Mouse (Mus musculus): ENCODE measurements around the gene Kdm5b. TPM values are rescaled to one million over a fixed set of nuclear protein-coding genes. Genes with fewer than 3 reads are reported as not detected.

Gene Kdm5b
- polyA plus RNA-seq, 1 experiment from 2014 or later: 46.4 TPM

GRCm38 (mm10) chr1:134597339-134598054 is 37.5 kb downstream of the Kdm5b start:
- no peak overlapping the region for H3K4me3 ChIP-seq (ENCODE audit: low read length)
- ATAC-seq (ENCODE audit: low read depth): no peak
- H3K4me2 ChIP-seq (ENCODE audit: low read depth, low read length): no peak overlapping the region
- no peaks in the 10 kb centered on the region for H3K27me3 ChIP-seq (ENCODE audit: control insufficient read depth, insufficient read depth, low read depth, low read length)
- H3K4me1 ChIP-seq (replicated peaks; ENCODE audit: control insufficient read depth, insufficient read depth, low read length): no peaks in the 10 kb centered on the region
- no peak overlapping the region for H3K9ac ChIP-seq (ENCODE audit: low read length)
- H3K27ac ChIP-seq (ENCODE audit: low read length): no peak overlapping the region
- 74% methylated on average over 9 of the region's 9 CpGs for WGBS
- H3K9me3 ChIP-seq (ENCODE audit: control insufficient read depth, low read length): no peaks in the 10 kb centered on the region
- peaks cover 56% of the 10 kb centered on the region for H3K36me3 ChIP-seq (ENCODE audit: control insufficient read depth, insufficient read depth, low read length)

GRCm38 (mm10) chr1:134604086-134604485 is 44.1 kb downstream of the Kdm5b start:
- no peak overlapping the region for H3K9ac ChIP-seq (ENCODE audit: low read length)
- no peak overlapping the region for H3K4me2 ChIP-seq (ENCODE audit: low read depth, low read length)
- no peaks in the 10 kb centered on the region for H3K4me1 ChIP-seq (replicated peaks; ENCODE audit: control insufficient read depth, insufficient read depth, low read length)
- no peak overlapping the region for H3K4me3 ChIP-seq (ENCODE audit: low read length)
- 91% methylated on average over 2 of the region's 2 CpGs for WGBS
- no peaks in the 10 kb centered on the region for H3K9me3 ChIP-seq (ENCODE audit: control insufficient read depth, low read length)
- H3K36me3 ChIP-seq (ENCODE audit: control insufficient read depth, insufficient read depth, low read length): peaks cover 48% of the 10 kb centered on the region
- ATAC-seq (ENCODE audit: low read depth): no peak
- H3K27ac ChIP-seq (ENCODE audit: low read length): no peak overlapping the region
- no peaks in the 10 kb centered on the region for H3K27me3 ChIP-seq (ENCODE audit: control insufficient read depth, insufficient read depth, low read depth, low read length)

GRCm38 (mm10) chr1:134605670-134606069 is 45.7 kb downstream of the Kdm5b start:
- Histone ChIP-seq H3K4me1 (replicated peaks; ENCODE audit: control insufficient read depth, insufficient read depth, low read length) (no peaks in the 10 kb centered on the region), H3K9me3 (ENCODE audit: control insufficient read depth, low read length) (no peaks in the 10 kb centered on the region), H3K4me3 (ENCODE audit: low read length) (no peak overlapping the region), H3K4me2 (ENCODE audit: low read depth, low read length) (no peak overlapping the region), H3K9ac (ENCODE audit: low read length) (no peak overlapping the region), H3K36me3 (ENCODE audit: control insufficient read depth, insufficient read depth, low read length) (peaks cover 46% of the 10 kb centered on the region), H3K27me3 (ENCODE audit: control insufficient read depth, insufficient read depth, low read depth, low read length) (no peaks in the 10 kb centered on the region), H3K27ac (ENCODE audit: low read length) (no peak overlapping the region)
- ATAC-seq (ENCODE audit: low read depth): peak; percentile 49; the same call in 1 of the 2 replicates
- 55% methylated on average over 8 of the region's 8 CpGs for WGBS

- H3K4me3 ChIP-seq (ENCODE audit: low read length): no peak overlapping the region
- H3K9ac ChIP-seq (ENCODE audit: low read length): no peak overlapping the region
- no peaks in the 10 kb centered on the region for H3K9me3 ChIP-seq (ENCODE audit: control insufficient read depth, low read length)
- no peak overlapping the region for H3K27ac ChIP-seq (ENCODE audit: low read length)
- H3K36me3 ChIP-seq (ENCODE audit: control insufficient read depth, insufficient read depth, low read length): peaks cover 39% of the 10 kb centered on the region
- ATAC-seq (ENCODE audit: low read depth): no peak
- no peaks in the 10 kb centered on the region for H3K27me3 ChIP-seq (ENCODE audit: control insufficient read depth, insufficient read depth, low read depth, low read length)
- WGBS: 89% methylated on average over 2 of the region's 2 CpGs
- no peaks in the 10 kb centered on the region for H3K4me1 ChIP-seq (replicated peaks; ENCODE audit: control insufficient read depth, insufficient read depth, low read length)
- H3K4me2 ChIP-seq (ENCODE audit: low read depth, low read length): no peak overlapping the region
These were observed 46.4 kb downstream of the Kdm5b start for GRCm38 (mm10) chr1:134606381-134606780.

- Histone ChIP-seq H3K9ac (ENCODE audit: low read length) (no peak overlapping the region), H3K36me3 (ENCODE audit: control insufficient read depth, insufficient read depth, low read length) (peaks cover 40% of the 10 kb centered on the region), H3K27me3 (ENCODE audit: control insufficient read depth, insufficient read depth, low read depth, low read length) (no peaks in the 10 kb centered on the region), H3K4me2 (ENCODE audit: low read depth, low read length) (no peak overlapping the region), H3K4me3 (ENCODE audit: low read length) (no peak overlapping the region), H3K27ac (ENCODE audit: low read length) (no peak overlapping the region), H3K4me1 (replicated peaks; ENCODE audit: control insufficient read depth, insufficient read depth, low read length) (no peaks in the 10 kb centered on the region), H3K9me3 (ENCODE audit: control insufficient read depth, low read length) (no peaks in the 10 kb centered on the region)
- WGBS: 85% methylated on average over 1 of the region's 1 CpGs
- ATAC-seq (ENCODE audit: low read depth): no peak
These were observed 47.3 kb downstream of the Kdm5b start for GRCm38 (mm10) chr1:134607279-134607678.

GRCm38 (mm10) chr1:134609172-134609571 is 49.2 kb downstream of the Kdm5b start:
- peaks cover 43% of the 10 kb centered on the region for H3K36me3 ChIP-seq (ENCODE audit: control insufficient read depth, insufficient read depth, low read length)
- H3K4me2 ChIP-seq (ENCODE audit: low read depth, low read length): no peak overlapping the region
- no peak overlapping the region for H3K9ac ChIP-seq (ENCODE audit: low read length)
- ATAC-seq (ENCODE audit: low read depth): no peak
- H3K4me3 ChIP-seq (ENCODE audit: low read length): no peak overlapping the region
- WGBS: 75% methylated on average over 4 of the region's 4 CpGs
- H3K9me3 ChIP-seq (ENCODE audit: control insufficient read depth, low read length): no peaks in the 10 kb centered on the region
- H3K27ac ChIP-seq (ENCODE audit: low read length): no peak overlapping the region
- H3K27me3 ChIP-seq (ENCODE audit: control insufficient read depth, insufficient read depth, low read depth, low read length): no peaks in the 10 kb centered on the region
- no peaks in the 10 kb centered on the region for H3K4me1 ChIP-seq (replicated peaks; ENCODE audit: control insufficient read depth, insufficient read depth, low read length)

- Histone ChIP-seq H3K9me3 (ENCODE audit: control insufficient read depth, low read length) (no peaks in the 10 kb centered on the region), H3K4me3 (ENCODE audit: low read length) (no peak overlapping the region), H3K4me2 (ENCODE audit: low read depth, low read length) (no peak overlapping the region), H3K36me3 (ENCODE audit: control insufficient read depth, insufficient read depth, low read length) (peaks cover 38% of the 10 kb centered on the region), H3K9ac (ENCODE audit: low read length) (no peak overlapping the region), H3K27me3 (ENCODE audit: control insufficient read depth, insufficient read depth, low read depth, low read length) (no peaks in the 10 kb centered on the region), H3K27ac (ENCODE audit: low read length) (no peak overlapping the region), H3K4me1 (replicated peaks; ENCODE audit: control insufficient read depth, insufficient read depth, low read length) (no peaks in the 10 kb centered on the region)
- ATAC-seq (ENCODE audit: low read depth): no peak
- WGBS: 92% methylated on average over 5 of the region's 5 CpGs
These were observed 54.6 kb downstream of the Kdm5b start for GRCm38 (mm10) chr1:134614554-134614953.

GRCm38 (mm10) chr1:134614988-134615387 is 55.0 kb downstream of the Kdm5b start:
- WGBS: 91% methylated on average over 2 of the region's 2 CpGs
- Histone ChIP-seq H3K9ac (ENCODE audit: low read length) (no peak overlapping the region), H3K9me3 (ENCODE audit: control insufficient read depth, low read length) (no peaks in the 10 kb centered on the region), H3K4me2 (ENCODE audit: low read depth, low read length) (no peak overlapping the region), H3K4me1 (replicated peaks; ENCODE audit: control insufficient read depth, insufficient read depth, low read length) (no peaks in the 10 kb centered on the region), H3K4me3 (ENCODE audit: low read length) (no peak overlapping the region), H3K27me3 (ENCODE audit: control insufficient read depth, insufficient read depth, low read depth, low read length) (no peaks in the 10 kb centered on the region), H3K27ac (ENCODE audit: low read length) (no peak overlapping the region), H3K36me3 (ENCODE audit: control insufficient read depth, insufficient read depth, low read length) (peaks cover 40% of the 10 kb centered on the region)
- no peak for ATAC-seq (ENCODE audit: low read depth)

- no peak overlapping the region for H3K9ac ChIP-seq (ENCODE audit: low read length)
These were observed 57.7 kb downstream of the Kdm5b start for GRCm38 (mm10) chr1:134617656-134618055.

More at GRCm38 (mm10) chr1:134617656-134618055, 57.7 kb downstream of the Kdm5b start:
- no peak overlapping the region for H3K27ac ChIP-seq (ENCODE audit: low read length)
- 79% methylated on average over 9 of the region's 9 CpGs for WGBS
- no peak overlapping the region for H3K4me2 ChIP-seq (ENCODE audit: low read depth, low read length)
- ATAC-seq (ENCODE audit: low read depth): no peak
- H3K36me3 ChIP-seq (ENCODE audit: control insufficient read depth, insufficient read depth, low read length): peaks cover 52% of the 10 kb centered on the region
- H3K9me3 ChIP-seq (ENCODE audit: control insufficient read depth, low read length): no peaks in the 10 kb centered on the region
- H3K4me3 ChIP-seq (ENCODE audit: low read length): no peak overlapping the region
- no peaks in the 10 kb centered on the region for H3K4me1 ChIP-seq (replicated peaks; ENCODE audit: control insufficient read depth, insufficient read depth, low read length)
- no peaks in the 10 kb centered on the region for H3K27me3 ChIP-seq (ENCODE audit: control insufficient read depth, insufficient read depth, low read depth, low read length)

Measured in lung, embryonic 16.5 days (tissue).